Mouse (Mus musculus) CH12.LX (cell line): ENCODE data around the gene Hnrnpr. TPM values are rescaled to one million over a fixed set of nuclear protein-coding genes. Genes with fewer than 3 reads are reported as not detected.
A peak's percentile ranks its signal among the peaks of the same experiment; 100 is the strongest.

Experiments used
- DNase-seq: peaks from one replicate; pipeline ENCODE4 v3.0.0-alpha.2; 2013; ENCODE audit errors: extremely low read depth
- H3K27ac ChIP-seq: 2 replicates; pipeline ENCODE4 v1.5.1; 2012; ENCODE audit warnings: low read depth, mild to moderate bottlenecking, control low read depth, moderate library complexity; ENCODE audit not compliant: insufficient read depth
- H3K27me3 ChIP-seq: replicated peaks from 2 replicates; pipeline ENCODE3; 2012; ENCODE audit warnings: inconsistent platforms
- H3K36me3 ChIP-seq, 2 experiments: replicated peaks in 1 of 2; 2 replicates each; pipeline versions ENCODE3 to v1.6.1; 2012; ENCODE audit warnings: inconsistent platforms in 1 of 2, low read length in 1 of 2, mild to moderate bottlenecking in 1 of 2, mixed read lengths in 1 of 2, moderate library complexity in 1 of 2; ENCODE audit not compliant: control insufficient read depth in 1 of 2, insufficient read depth in 1 of 2
- H3K4me1 ChIP-seq, 2 experiments: 2 replicates each; pipeline ENCODE4 v1.6.1; 2012; ENCODE audit warnings: inconsistent platforms in 1 of 2, moderate library complexity in 1 of 2; ENCODE audit not compliant: insufficient read depth in 2 of 2, control insufficient read depth in 1 of 2
- H3K4me2 ChIP-seq: 2 replicates; pipeline ENCODE4 v1.6.1; 2012; ENCODE audit warnings: low read depth, mild to moderate bottlenecking, control low read depth; ENCODE audit not compliant: poor library complexity, insufficient read depth, severe bottlenecking
- H3K4me3 ChIP-seq, 3 experiments: fragments of 150-350 bp in 1 of 3; sonication (generic) in 1 of 3; replicated peaks in 1 of 3; 2 replicates each; pipeline versions ENCODE3 to v1.5.1; 2011 to 2012; ENCODE audit warnings: low read depth in 2 of 3, low read length in 2 of 3, mild to moderate bottlenecking in 2 of 3, moderate library complexity in 2 of 3, control low read depth in 1 of 3, improper control_type of control experiment in 1 of 3, inconsistent platforms in 1 of 3, mixed read lengths in 1 of 3; ENCODE audit not compliant: poor library complexity in 1 of 3
- H3K79me2 ChIP-seq: replicated peaks from 2 replicates; pipeline ENCODE4 v1.6.1; 2012; ENCODE audit warnings: mild to moderate bottlenecking, moderate library complexity; ENCODE audit not compliant: control insufficient read depth, poor library complexity, insufficient read depth, severe bottlenecking; ENCODE audit errors: extremely low read depth
- H3K9ac ChIP-seq: 2 replicates; pipeline ENCODE4 v1.6.1; 2012; ENCODE audit warnings: low read depth, mild to moderate bottlenecking, control low read depth, moderate library complexity; ENCODE audit not compliant: insufficient read depth
- H3K9me3 ChIP-seq: replicated peaks from 2 replicates; pipeline ENCODE3; 2012; ENCODE audit warnings: low read length, inconsistent platforms, mixed read lengths
- BHLHE40 ChIP-seq: IDR thresholded peaks from 2 replicates; pipeline ENCODE4 v1.6.1; 2011; ENCODE audit warnings: mild to moderate bottlenecking, low read depth, low read length, improper control_type of control experiment
- CHD1 ChIP-seq: IDR thresholded peaks from 2 replicates; pipeline ENCODE4 v1.6.1; 2012; ENCODE audit warnings: low read depth, low read length, improper control_type of control experiment, inconsistent platforms
- CHD2 ChIP-seq: IDR thresholded peaks from 2 replicates; pipeline ENCODE4 v1.6.1; 2011; ENCODE audit warnings: low read length, improper control_type of control experiment
- CTCF ChIP-seq, 2 experiments: IDR thresholded peaks in 1 of 2; conservative IDR thresholded peaks in 1 of 2; 2 replicates each; pipeline ENCODE4 v1.5.1; 2011 to 2012; ENCODE audit warnings: low read depth in 2 of 2, low read length in 2 of 2, improper control_type of control experiment in 1 of 2, inconsistent platforms in 1 of 2, mild to moderate bottlenecking in 1 of 2, moderate library complexity in 1 of 2
- E2F4 ChIP-seq: IDR thresholded peaks from 2 replicates; pipeline ENCODE4 v1.6.1; 2011; ENCODE audit warnings: low read depth, low read length, improper control_type of control experiment; ENCODE audit not compliant: insufficient replicate concordance
- EP300 ChIP-seq: IDR thresholded peaks from 2 replicates; pipeline ENCODE4 v1.6.1; 2011; ENCODE audit warnings: low read length, improper control_type of control experiment
- JUN ChIP-seq: IDR thresholded peaks from 2 replicates; pipeline ENCODE4 v1.6.1; 2011; ENCODE audit warnings: low read depth, mild to moderate bottlenecking, low read length, improper control_type of control experiment, moderate library complexity; ENCODE audit not compliant: insufficient read depth
- JUND ChIP-seq: conservative IDR thresholded peaks from 2 replicates; pipeline ENCODE4 v1.6.1; 2011; ENCODE audit warnings: low read depth, low read length, improper control_type of control experiment
- MAFK ChIP-seq: IDR thresholded peaks from 2 replicates; pipeline ENCODE4 v1.6.1; 2011; ENCODE audit warnings: low read length, improper control_type of control experiment; ENCODE audit not compliant: insufficient replicate concordance
- MAZ ChIP-seq: IDR thresholded peaks from 2 replicates; pipeline ENCODE4 v1.6.1; 2012; ENCODE audit warnings: low read depth, mild to moderate bottlenecking, inconsistent platforms, low read length, improper control_type of control experiment, moderate library complexity
- MYC ChIP-seq: IDR thresholded peaks from 2 replicates; pipeline ENCODE4 v1.6.1; 2011; ENCODE audit warnings: low read depth, mild to moderate bottlenecking, improper control_type of control experiment, low read length
- POLR2A ChIP-seq: IDR thresholded peaks from 2 replicates; pipeline ENCODE4 v1.6.1; 2011; ENCODE audit warnings: low read depth, mild to moderate bottlenecking, improper control_type of control experiment, low read length
- SIN3A ChIP-seq: IDR thresholded peaks from 2 replicates; pipeline ENCODE4 v1.6.1; 2012; ENCODE audit warnings: low read length, improper control_type of control experiment, inconsistent platforms
- SMC3 ChIP-seq: IDR thresholded peaks from 2 replicates; pipeline ENCODE4 v1.6.1; 2011; ENCODE audit warnings: low read depth, low read length, improper control_type of control experiment
- TBP ChIP-seq: conservative IDR thresholded peaks from 2 replicates; pipeline ENCODE4 v1.6.1; 2011; ENCODE audit warnings: low read depth, low read length, improper control_type of control experiment
- UBTF ChIP-seq: IDR thresholded peaks from 2 replicates; pipeline ENCODE4 v1.6.1; 2012; ENCODE audit warnings: low read depth, mild to moderate bottlenecking, inconsistent platforms, low read length, improper control_type of control experiment, moderate library complexity
- USF2 ChIP-seq: conservative IDR thresholded peaks from 2 replicates; pipeline ENCODE4 v1.6.1; 2011; ENCODE audit warnings: low read depth, low read length, improper control_type of control experiment
- ZC3H11A ChIP-seq: IDR thresholded peaks from 2 replicates; pipeline ENCODE4 v1.6.1; 2012; ENCODE audit warnings: low read depth, mild to moderate bottlenecking, inconsistent platforms, low read length, improper control_type of control experiment
- ZKSCAN1 ChIP-seq: IDR thresholded peaks from 2 replicates; pipeline ENCODE4 v1.6.1; 2012; ENCODE audit warnings: low read depth, inconsistent platforms, low read length, improper control_type of control experiment, borderline replicate concordance
- ZMIZ1 ChIP-seq: IDR thresholded peaks from 2 replicates; pipeline ENCODE4 v1.6.1; 2012; ENCODE audit warnings: low read depth, mild to moderate bottlenecking, inconsistent platforms, low read length, improper control_type of control experiment
- ZNF384 ChIP-seq: IDR thresholded peaks from 2 replicates; pipeline ENCODE4 v1.6.1; 2012; ENCODE audit warnings: low read depth, low read length, improper control_type of control experiment, inconsistent platforms
- dilution Hi-C: fragments of 300-500 bp; cut with MboI; formaldehyde crosslinking; loops from 2 replicates; pipeline ENCODE4 v1.14.3; 2020; ENCODE audit warnings: low sequenced_read_pairs; ENCODE audit not compliant: extremely low pct_unique_long_range_greater_than_20kb, extremely low pct_ligation_motif_present
- in situ Hi-C: fragments of 300-500 bp; cut with MboI; formaldehyde crosslinking; loops from 3 replicates; pipeline ENCODE4 v1.14.3; 2019; ENCODE audit warnings: low sequenced_read_pairs, low pct_ligation_motif_present, low pct_unique_long_range_greater_than_20kb, mixed read lengths
- polyA plus RNA-seq: library from polyadenylated mRNA; unstranded; fragments of >175 nt; gene quantifications from 2 replicates; pipeline ENCODE4 v1.2.1, GENCODE M21; 2012; ENCODE audit warnings: low read depth; ENCODE audit not compliant: insufficient read length
- total RNA-seq, 2 experiments: library from RNA; depleted of rRNA; stranded (reverse); fragments of 300-350 nt in 1 of 2; fragments of >200 nt in 1 of 2; gene quantifications; 2 replicates each; pipeline ENCODE4 v1.2.3; 2012 to 2014

The Hnrnpr gene
- total and polyA plus RNA-seq, 3 experiments, result 65.6 to 130 (median 117) TPM

DNA sequence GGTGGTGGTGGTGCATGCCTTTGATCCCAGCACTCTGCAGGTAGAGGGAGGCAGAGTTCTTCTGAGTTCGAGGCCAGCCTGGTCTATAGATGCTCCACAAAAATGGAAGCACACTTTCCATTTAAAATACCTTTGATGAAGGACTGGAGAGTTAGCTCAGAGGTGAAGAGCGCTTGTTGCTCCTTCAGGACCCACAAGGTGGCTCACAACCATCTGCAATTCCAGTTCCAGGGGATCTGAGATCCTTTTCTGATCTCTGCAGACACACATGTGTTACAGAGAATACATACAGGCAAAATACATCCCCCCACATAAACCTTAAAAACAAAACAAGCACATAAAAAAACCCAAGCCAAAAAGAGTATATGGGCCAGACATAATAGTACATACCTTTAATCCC is 2.4 kb upstream of the Hnrnpr start:
- H3K4me3 ChIP-seq, result no peak overlapping the region
- peaks cover 2 to 14% of the 10 kb centered on the region in 2 experiments; a peak in 2 of 4 replicates for H3K4me1 ChIP-seq
- in situ Hi-C loops, result no loop called here
- no peak overlapping the region for H3K27ac ChIP-seq
- peaks cover 3% of the 10 kb centered on the region for H3K27me3 ChIP-seq
- H3K4me2 ChIP-seq, result no peak overlapping the region
- no peak for DNase-seq
- H3K9ac ChIP-seq, result no peak overlapping the region
- TF ChIP-seq ZNF384 (no peak), CTCF (conservative IDR thresholded peaks at IDR 0.05 in 1 of 2, IDR thresholded peaks at IDR 0.05 in 1 of 2; ENCODE audit: low read depth in 2 of 2, low read length in 2 of 2) (peak in 1 of 2 experiments; percentile 12; a peak in 1 of 4 replicates)
- peaks cover 22% of the 10 kb centered on the region for H3K79me2 ChIP-seq
- no peaks in the 10 kb centered on the region for H3K9me3 ChIP-seq
- dilution Hi-C loops, result no loop called here
- no peaks in the 10 kb centered on the region for H3K36me3 ChIP-seq

GRCm38 (mm10) chr4:136309780-136310179 is 962 bp upstream of the Hnrnpr start:
- H3K27me3 ChIP-seq, result no peaks in the 10 kb centered on the region
- dilution Hi-C loops, result no loop called here
- peak; percentile 81 for DNase-seq
- TF ChIP-seq USF2 (no peak), BHLHE40 (no peak), ZKSCAN1 (no peak), MAZ (no peak), UBTF (no peak), JUN (no peak), CHD2 (no peak), MYC (peak; percentile 49; the same call in 1 of the 2 replicates), POLR2A (peak; percentile 38), CHD1 (no peak), ZMIZ1 (no peak), SMC3 (no peak), EP300 (no peak), TBP (peak; percentile 92), E2F4 (no peak), SIN3A (no peak; the same call in 1 of the 2 replicates), ZC3H11A (no peak), MAFK (no peak), JUND (no peak)
- peak overlapping the region; percentile 57 to 84 (median 61) for H3K4me3 ChIP-seq
- peak overlapping the region; percentile 60 for H3K9ac ChIP-seq
- 0 out of 2 replicates have a peak overlapping the region, but pooled peaks have one; percentile 43 for H3K27ac ChIP-seq
- peak overlapping the region; percentile 74 for H3K4me2 ChIP-seq
- H3K9me3 ChIP-seq, result no peaks in the 10 kb centered on the region
- H3K79me2 ChIP-seq, result peaks cover 34% of the 10 kb centered on the region
- peaks cover 2 to 28% of the 10 kb centered on the region in 2 experiments; a peak in 2 of 4 replicates for H3K4me1 ChIP-seq
- no peaks in the 10 kb centered on the region for H3K36me3 ChIP-seq
- in situ Hi-C loops, result loop anchor here (5.0 kb wide), 1 partner anchor 37 kb away; no protein-coding TSS in a partner anchor
